Mouse (Mus musculus) gonadal fat pad, adult 2 months (tissue): ENCODE measurements around the gene Tubg1. TPM values are rescaled to one million over a fixed set of nuclear protein-coding genes. Genes with fewer than 3 reads are reported as not detected.

Source experiments
- DNase-seq: peaks from one replicate; pipeline ENCODE4 v3.0.0-alpha.2; 2012; ENCODE audit warnings: low read depth
- polyA plus RNA-seq: library from polyadenylated mRNA; depleted of rRNA; stranded (reverse); fragments of >200 nt; gene quantifications from 2 replicates; pipeline ENCODE4 v1.2.3, GENCODE M21; 2012; rRNA removed

The Tubg1 gene
- 9.0 and 24.0 TPM in 2 replicates for polyA plus RNA-seq

GRCm38 (mm10) chr11:101119761-101120544, at the start of gene Tubg1, which contains the start of gene Retreg3:
Tubg1 (plus strand) TSS chr11:101119938.
Retreg3 (minus strand) TSS chr11:101119893.
- peak; percentile 83 for DNase-seq

GRCm38 (mm10) chr11:101070189-101070527, 49.6 kb upstream of the Tubg1 start:
- no peak for DNase-seq

- DNase-seq: no peak
Measured at GRCm38 (mm10) chr11:101070987-101071386, 48.8 kb upstream of the Tubg1 start.

- DNase-seq: no peak
Measured at GRCm38 (mm10) chr11:101071810-101072428, 47.8 kb upstream of the Tubg1 start.

- DNase-seq: no peak
Measured at GRCm38 (mm10) chr11:101078121-101078520, 41.6 kb upstream of the Tubg1 start, which contains the start of gene Hsd17b1. Hsd17b1 (plus strand) TSS chr11:101078411.

GRCm38 (mm10) chr11:101079746-101080145, 40.0 kb upstream of the Tubg1 start:
- DNase-seq: no peak

GRCm38 (mm10) chr11:101080421-101080820, 39.3 kb upstream of the Tubg1 start:
- DNase-seq: no peak

- no peak for DNase-seq
Measured at GRCm38 (mm10) chr11:101081659-101082058, 38.1 kb upstream of the Tubg1 start.

GRCm38 (mm10) chr11:101082208-101083082, 37.3 kb upstream of the Tubg1 start, which contains the start of gene Coasy:
Coasy (plus strand) TSS chr11:101082565.
- DNase-seq: no peak

GRCm38 (mm10) chr11:101083083-101083697, 36.5 kb upstream of the Tubg1 start:
- DNase-seq: no peak

- no peak for DNase-seq
Measured at GRCm38 (mm10) chr11:101084246-101084645, 35.5 kb upstream of the Tubg1 start.

- no peak for DNase-seq
Measured at GRCm38 (mm10) chr11:101084811-101085210, 34.9 kb upstream of the Tubg1 start.

- DNase-seq: no peak
Measured at GRCm38 (mm10) chr11:101085617-101086322, 34.0 kb upstream of the Tubg1 start.

- no peak for DNase-seq
Measured at GRCm38 (mm10) chr11:101086323-101086674, 33.4 kb upstream of the Tubg1 start.

GRCm38 (mm10) chr11:101086756-101087681, 32.7 kb upstream of the Tubg1 start, which contains the start of gene Mlx:
Mlx (plus strand) TSS chr11:101087277.
- no peak for DNase-seq

- no peak for DNase-seq
Measured at GRCm38 (mm10) chr11:101087682-101088055, 32.1 kb upstream of the Tubg1 start.

GRCm38 (mm10) chr11:101089931-101090330, 29.8 kb upstream of the Tubg1 start:
- no peak for DNase-seq

GRCm38 (mm10) chr11:101094930-101095313, 24.8 kb upstream of the Tubg1 start:
- DNase-seq: no peak

- DNase-seq: no peak
Measured at GRCm38 (mm10) chr11:101095314-101096024, 24.3 kb upstream of the Tubg1 start, which contains the start of gene Psmc3ip. Psmc3ip (minus strand) TSS chr11:101095436.
